8 mouse cellular contexts compared by ENCODE assay signal in genomic region chr3:94372641-94373040, GRCm38 (mm10). TPM values are rescaled to one million over a fixed set of nuclear protein-coding genes. Genes with fewer than 3 reads are reported as not detected.
DNase-seq lines count a peak whose midpoint lies in the region; ATAC-seq and TF ChIP-seq lines count a peak whose summit lies in the region.

Gene Rorc (plus strand): TSS chr3:94372794.

- H3K4me3 ChIP-seq in E14TG2a.4 (replicated peaks; ENCODE audit: low read length), result peak within 1 kb of the TSS; percentile 61
- H3K4me3 ChIP-seq in forebrain, postnatal 0 days (ENCODE audit: low read depth, low read length), result no peak within 1 kb of the TSS; the same call in 1 of the 2 replicates
- H3K4me3 ChIP-seq in hindbrain, embryonic 11.5 days (ENCODE audit: low read depth, low read length), result no peak within 1 kb of the TSS
- H3K4me3 ChIP-seq in limb, embryonic 12.5 days (replicated peaks), result peak within 1 kb of the TSS; percentile 26
- H3K4me3 ChIP-seq in midbrain, postnatal 0 days (ENCODE audit: low read depth, low read length), result no peak within 1 kb of the TSS

- H3K27ac ChIP-seq in forebrain, postnatal 0 days (ENCODE audit: low read depth, low read length), result no peak within 1 kb of the TSS
- no peak within 1 kb of the TSS for H3K27ac ChIP-seq in hindbrain, embryonic 11.5 days (ENCODE audit: low read depth, low read length)
- H3K27ac ChIP-seq in limb, embryonic 12.5 days, result no peak within 1 kb of the TSS
- H3K27ac ChIP-seq in midbrain, postnatal 0 days (ENCODE audit: low read depth, low read length), result no peak within 1 kb of the TSS

- no peak; the same call in 1 of the 2 replicates for ATAC-seq in forebrain, postnatal 0 days
- ATAC-seq in hindbrain, embryonic 11.5 days (ENCODE audit: low FRiP score), result 0 out of 2 replicates have a peak, but pooled peaks have one; percentile 21
- ATAC-seq in limb, embryonic 12.5 days (ENCODE audit: insufficient number of reproducible peaks, insufficient read depth, low FRiP score, low TSS enrichment, low read depth), result no peak
- no peak for ATAC-seq in midbrain, postnatal 0 days (ENCODE audit: low FRiP score)

- DNase-seq in adrenal gland, postnatal 25 days, result peak; percentile 62
- no peak for DNase-seq in forebrain, postnatal 0 days
- no peak for DNase-seq in hindbrain, embryonic 11.5 days (ENCODE audit: low spot score)
- DNase-seq in midbrain, postnatal 0 days (ENCODE audit: low spot score), result no peak
- no peak for DNase-seq in left cerebral cortex, postnatal 14 days (ENCODE audit: low spot score in 2 of 2)
- no peak for DNase-seq in layer of hippocampus, adult 18-20 months (ENCODE audit: low spot score in 2 of 2)

- peaks cover 70% of the 10 kb centered on the region for H3K27me3 ChIP-seq in E14TG2a.4 (ENCODE audit: insufficient read depth, low read length)
- no peaks in the 10 kb centered on the region for H3K27me3 ChIP-seq in forebrain, postnatal 0 days (ENCODE audit: insufficient read depth, low read length)
- H3K27me3 ChIP-seq in hindbrain, embryonic 11.5 days (ENCODE audit: control insufficient read depth, insufficient read depth, low read length), result no peaks in the 10 kb centered on the region
- H3K27me3 ChIP-seq in limb, embryonic 12.5 days, result peaks cover 35% of the 10 kb centered on the region
- H3K27me3 ChIP-seq in midbrain, postnatal 0 days (ENCODE audit: insufficient read depth, low read length), result no peaks in the 10 kb centered on the region

- TF ChIP-seq CTCF in E14TG2a.4 (conservative IDR thresholded peaks at IDR 0.05; ENCODE audit: low read length), result no peak
- TF ChIP-seq CTCF in forebrain, postnatal 0 days (IDR thresholded peaks at IDR 0.05; ENCODE audit: low read depth), result no peak
- no peak for TF ChIP-seq CTCF in midbrain, postnatal 0 days (IDR thresholded peaks at IDR 0.05)

- H3K4me2 ChIP-seq in forebrain, postnatal 0 days (ENCODE audit: low read depth), result peak within 1 kb of the TSS; percentile 35
- H3K4me2 ChIP-seq in hindbrain, embryonic 11.5 days (replicated peaks; ENCODE audit: low read depth, low read length), result peak within 1 kb of the TSS; percentile 19; the same call in 1 of the 2 replicates
- H3K4me2 ChIP-seq in limb, embryonic 12.5 days, result peak within 1 kb of the TSS; percentile 57
- H3K4me2 ChIP-seq in midbrain, postnatal 0 days (ENCODE audit: low read depth, low read length, poor library complexity, severe bottlenecking), result peak within 1 kb of the TSS; percentile 30

- no peaks in the 10 kb centered on the region for H3K36me3 ChIP-seq in E14TG2a.4 (ENCODE audit: insufficient read depth, low read length)
- no peaks in the 10 kb centered on the region for H3K36me3 ChIP-seq in forebrain, postnatal 0 days (ENCODE audit: insufficient read depth)
- H3K36me3 ChIP-seq in hindbrain, embryonic 11.5 days (ENCODE audit: control insufficient read depth, insufficient read depth, low read length), result no peaks in the 10 kb centered on the region
- no peaks in the 10 kb centered on the region for H3K36me3 ChIP-seq in limb, embryonic 12.5 days
- no peaks in the 10 kb centered on the region for H3K36me3 ChIP-seq in midbrain, postnatal 0 days (ENCODE audit: insufficient read depth, low read length)

- peaks cover 61% of the 10 kb centered on the region for H3K4me1 ChIP-seq in E14TG2a.4 (replicated peaks; ENCODE audit: low read depth, low read length)
- H3K4me1 ChIP-seq in forebrain, postnatal 0 days (ENCODE audit: insufficient read depth), result 0 out of 2 replicates have a peak, but pooled peaks cover 4% of the 10 kb centered on the region
- H3K4me1 ChIP-seq in hindbrain, embryonic 11.5 days (replicated peaks; ENCODE audit: control insufficient read depth, insufficient read depth, low read length), result peaks cover 8% of the 10 kb centered on the region; the same call in 1 of the 2 replicates
- peaks cover 33% of the 10 kb centered on the region for H3K4me1 ChIP-seq in limb, embryonic 12.5 days (replicated peaks)
- H3K4me1 ChIP-seq in midbrain, postnatal 0 days (ENCODE audit: insufficient read depth, low read length), result 0 out of 2 replicates have a peak, but pooled peaks cover 7% of the 10 kb centered on the region

- intact Hi-C loops in left cerebral cortex, postnatal 14 days (cut with DNase I), result loop anchor here (5.0 kb wide), 1 partner anchor 215 kb away; no protein-coding TSS in a partner anchor

- H3K9me3 ChIP-seq in E14TG2a.4 (ENCODE audit: low read length), result no peaks in the 10 kb centered on the region
- no peaks in the 10 kb centered on the region for H3K9me3 ChIP-seq in forebrain, postnatal 0 days (ENCODE audit: low read length)
- no peaks in the 10 kb centered on the region for H3K9me3 ChIP-seq in hindbrain, embryonic 11.5 days (ENCODE audit: control insufficient read depth, low read length)
- H3K9me3 ChIP-seq in limb, embryonic 12.5 days, result no peaks in the 10 kb centered on the region
- H3K9me3 ChIP-seq in midbrain, postnatal 0 days (ENCODE audit: low read length), result no peaks in the 10 kb centered on the region

- H3K9ac ChIP-seq in forebrain, postnatal 0 days, result no peak within 1 kb of the TSS
- no peak within 1 kb of the TSS for H3K9ac ChIP-seq in hindbrain, embryonic 11.5 days (ENCODE audit: low read depth, low read length)
- peak within 1 kb of the TSS; percentile 40 for H3K9ac ChIP-seq in limb, embryonic 12.5 days (replicated peaks)
- no peak within 1 kb of the TSS for H3K9ac ChIP-seq in midbrain, postnatal 0 days (replicated peaks; ENCODE audit: low read length, poor library complexity, severe bottlenecking)

- WGBS in forebrain, postnatal 0 days, result 19% methylated on average over 5 of the region's 5 CpGs
- WGBS in hindbrain, embryonic 11.5 days, result 14% methylated on average over 5 of the region's 5 CpGs
- 16% methylated on average over 5 of the region's 5 CpGs for WGBS in limb, embryonic 12.5 days
- WGBS in midbrain, postnatal 0 days, result 23% methylated on average over 5 of the region's 5 CpGs

RNA-seq across cellular contexts. Expression of gene Rorc, which starts in this region (rescaled TPM):
- total RNA-seq in adrenal gland, postnatal 25 days (2021), result 13.9 and 19.0 TPM in 2 replicates
- total RNA-seq in forebrain, postnatal 0 days (2014; rRNA removed), result 0.29 and 0.46 TPM in 2 replicates
- polyA plus RNA-seq in forebrain, postnatal 0 days (2015; fragmentation: Nextera tagmentation; extraction: Ambion mirVana), result 0.25 and 0.27 TPM in 2 replicates
- 0.08 and 0.21 TPM in 2 replicates for polyA plus RNA-seq in hindbrain, embryonic 11.5 days (2014; fragmentation: Nextera tagmentation; extraction: Ambion mirVana)
- 1.1 TPM in 2 replicates for polyA plus RNA-seq in limb, embryonic 12.5 days (2016; fragmentation: Nextera tagmentation; extraction: Ambion mirVana)
- 0.42 and 0.60 TPM in 2 replicates for total RNA-seq in midbrain, postnatal 0 days (2014; rRNA removed)
- 0.12 and 0.25 TPM in 2 replicates for polyA plus RNA-seq in midbrain, postnatal 0 days (2015; fragmentation: Nextera tagmentation; extraction: Ambion mirVana)
- total RNA-seq in left cerebral cortex, postnatal 14 days (2021), result under 1 TPM; 0.25 to 0.51 TPM
- 1 to 10 TPM; 2.0 to 2.6 TPM for total RNA-seq in layer of hippocampus, adult 18-20 months (2021)

Comparison
In these comparisons a context has a peak if more than half of its experiments do, and no peak if none do; other contexts are left out.
1. Peak in ATAC-seq and H3K4me2 ChIP-seq in hindbrain, embryonic 11.5 days; RNA of the gene not detected or under 1 TPM.
2. H3K4me3 ChIP-seq: peak in E14TG2a.4 (single experiment) and limb, embryonic 12.5 days (single experiment); none in forebrain, postnatal 0 days (single experiment), hindbrain, embryonic 11.5 days (single experiment) and midbrain, postnatal 0 days (single experiment).
3. Peak in every context shown above with its lines, with median percentiles within 50 percentile points of each other: H3K4me2 ChIP-seq.